Mouse (Mus musculus): ENCODE data around the gene Stab1. TPM values are rescaled to one million over a fixed set of nuclear protein-coding genes. Genes with fewer than 3 reads are reported as not detected.

Gene Stab1
- total and polyA plus RNA-seq, 3 experiments: 0.44 TPM; not detected in 2

DNA sequence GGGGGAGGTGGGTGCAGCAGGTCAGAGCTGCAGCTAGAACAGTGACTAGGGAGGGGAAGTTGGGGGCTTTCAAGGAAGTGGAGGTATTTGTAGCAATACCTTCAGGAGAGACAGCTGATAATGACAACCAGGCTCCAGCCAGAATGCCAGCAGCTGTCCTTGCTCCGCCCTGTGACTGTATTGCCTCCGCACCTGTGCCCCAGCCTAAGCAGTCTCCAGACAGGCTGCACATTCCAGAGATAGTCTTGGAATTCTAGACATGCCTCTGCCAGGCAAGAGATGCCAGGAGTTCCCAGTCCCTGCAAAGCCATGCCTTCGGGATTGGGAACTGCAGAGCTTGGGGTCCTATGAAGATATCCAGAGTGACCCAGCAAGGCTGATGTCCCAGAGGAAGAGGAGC lies 44.1 kb upstream of the Stab1 start:
- H3K4me1 ChIP-seq (ENCODE audit: insufficient read depth, low read depth, low read length): peaks cover 13% of the 10 kb centered on the region
- TF ChIP-seq TAL1 (conservative IDR thresholded peaks at IDR 0.05; ENCODE audit: low read depth, low read length) (no peak), GATA1 (IDR thresholded peaks at IDR 0.05; ENCODE audit: borderline replicate concordance, low read length) (no peak), GATA2 (IDR thresholded peaks at IDR 0.05; ENCODE audit: borderline replicate concordance, low read depth, low read length) (no peak), CTCF (IDR thresholded peaks at IDR 0.05; ENCODE audit: low read depth, low read length) (no peak), POLR2AphosphoS5 (IDR thresholded peaks at IDR 0.05; ENCODE audit: insufficient replicate concordance, low read depth, low read length) (no peak)
- DNase-seq (ENCODE audit: low spot score): no peak
- no peaks in the 10 kb centered on the region for H3K9me3 ChIP-seq (replicated peaks)
- H3K27me3 ChIP-seq (ENCODE audit: insufficient read depth, low read length): peaks cover 74% of the 10 kb centered on the region
- H3K36me3 ChIP-seq (replicated peaks): no peaks in the 10 kb centered on the region
- H3K4me3 ChIP-seq (ENCODE audit: low read depth, low read length): no peak overlapping the region
- ATAC-seq (ENCODE audit: extremely low read depth, insufficient number of reproducible peaks, low FRiP score, poor library complexity, severe bottlenecking): no peak

DNA sequence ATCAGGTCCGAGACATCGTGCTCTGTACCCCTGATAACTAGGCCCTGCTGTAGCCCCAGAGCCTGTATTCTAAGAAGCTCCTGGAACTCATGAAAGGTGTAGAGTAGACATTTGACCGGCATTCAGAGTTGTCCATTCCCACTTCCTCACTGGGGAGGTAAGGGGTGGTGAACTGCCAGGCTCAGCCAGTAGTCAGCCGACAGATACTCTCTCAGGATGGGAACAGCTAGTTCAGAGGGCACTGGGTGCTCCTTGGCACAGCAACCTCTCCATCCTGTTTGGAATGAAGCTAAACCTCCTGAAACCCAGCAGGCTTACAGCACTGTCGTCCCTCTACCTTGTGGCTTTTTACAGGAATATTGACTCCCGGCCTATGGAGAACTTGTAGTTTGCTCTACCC lies 43.4 kb upstream of the Stab1 start:
- no peak for ATAC-seq (ENCODE audit: extremely low read depth, insufficient number of reproducible peaks, low FRiP score, poor library complexity, severe bottlenecking)
- no peak for DNase-seq (ENCODE audit: low spot score)
- no peak for TF ChIP-seq POLR2AphosphoS5 (IDR thresholded peaks at IDR 0.05; ENCODE audit: insufficient replicate concordance, low read depth, low read length)
- TF ChIP-seq TAL1 (conservative IDR thresholded peaks at IDR 0.05; ENCODE audit: low read depth, low read length): no peak
- TF ChIP-seq GATA2 (IDR thresholded peaks at IDR 0.05; ENCODE audit: borderline replicate concordance, low read depth, low read length): no peak
- no peak for TF ChIP-seq CTCF (IDR thresholded peaks at IDR 0.05; ENCODE audit: low read depth, low read length)
- TF ChIP-seq GATA1 (IDR thresholded peaks at IDR 0.05; ENCODE audit: borderline replicate concordance, low read length): no peak
- Histone ChIP-seq H3K36me3 (replicated peaks) (no peaks in the 10 kb centered on the region), H3K4me1 (ENCODE audit: insufficient read depth, low read depth, low read length) (peaks cover 20% of the 10 kb centered on the region), H3K9me3 (replicated peaks) (no peaks in the 10 kb centered on the region), H3K27me3 (ENCODE audit: insufficient read depth, low read length) (peaks cover 70% of the 10 kb centered on the region), H3K4me3 (ENCODE audit: low read depth, low read length) (no peak overlapping the region)

GRCm38 (mm10) chr14:31209133-31209557 lies 40.7 kb upstream of the Stab1 start:
- Histone ChIP-seq H3K36me3 (replicated peaks) (peaks cover 12% of the 10 kb centered on the region), H3K27me3 (ENCODE audit: insufficient read depth, low read length) (peaks cover 48% of the 10 kb centered on the region), H3K4me3 (ENCODE audit: low read depth, low read length) (no peak overlapping the region), H3K4me1 (ENCODE audit: insufficient read depth, low read depth, low read length) (peaks cover 36% of the 10 kb centered on the region), H3K9me3 (replicated peaks) (no peaks in the 10 kb centered on the region)
- ATAC-seq (ENCODE audit: extremely low read depth, insufficient number of reproducible peaks, low FRiP score, poor library complexity, severe bottlenecking) (no peak), DNase-seq (ENCODE audit: low spot score) (no peak)
- no peak for TF ChIP-seq CTCF (IDR thresholded peaks at IDR 0.05; ENCODE audit: low read depth, low read length)
- no peak for TF ChIP-seq POLR2AphosphoS5 (IDR thresholded peaks at IDR 0.05; ENCODE audit: insufficient replicate concordance, low read depth, low read length)
- no peak for TF ChIP-seq TAL1 (conservative IDR thresholded peaks at IDR 0.05; ENCODE audit: low read depth, low read length)
- TF ChIP-seq GATA1 (IDR thresholded peaks at IDR 0.05; ENCODE audit: borderline replicate concordance, low read length): no peak
- TF ChIP-seq GATA2 (IDR thresholded peaks at IDR 0.05; ENCODE audit: borderline replicate concordance, low read depth, low read length): no peak

DNA sequence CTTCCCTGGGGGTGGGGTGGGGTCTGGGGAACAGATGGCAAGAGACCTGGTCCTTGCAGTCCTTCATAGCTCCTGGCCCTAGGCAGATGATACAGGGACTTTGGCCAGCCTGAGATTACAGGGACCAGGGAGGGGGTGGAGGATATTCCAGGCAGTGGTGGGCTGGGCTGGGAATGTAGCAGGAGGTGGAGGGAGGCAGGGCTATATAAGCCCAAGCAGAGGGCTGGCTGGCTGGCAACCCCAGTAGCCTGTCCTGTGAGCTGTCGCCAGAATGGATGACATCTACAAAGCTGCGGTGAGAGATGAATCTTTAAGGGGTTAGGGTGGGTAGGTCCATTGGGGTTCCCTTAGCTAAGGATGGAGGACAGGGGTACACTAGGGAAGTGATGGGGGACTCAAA lies 39.6 kb upstream of the Stab1 start, which contains the start of gene Tnnc1:
Gene Tnnc1 (plus strand): TSS at position 229 of the 400 bp plus-strand sequence.
- Histone ChIP-seq H3K27me3 (ENCODE audit: insufficient read depth, low read length) (peaks cover 39% of the 10 kb centered on the region), H3K4me1 (ENCODE audit: insufficient read depth, low read depth, low read length) (peaks cover 39% of the 10 kb centered on the region), H3K9me3 (replicated peaks) (no peaks in the 10 kb centered on the region), H3K36me3 (replicated peaks) (peaks cover 22% of the 10 kb centered on the region), H3K4me3 (ENCODE audit: low read depth, low read length) (peak within 1 kb of the TSS; percentile 81)
- TF ChIP-seq CTCF (IDR thresholded peaks at IDR 0.05; ENCODE audit: low read depth, low read length): no peak
- TF ChIP-seq POLR2AphosphoS5 (IDR thresholded peaks at IDR 0.05; ENCODE audit: insufficient replicate concordance, low read depth, low read length): no peak
- no peak for TF ChIP-seq GATA2 (IDR thresholded peaks at IDR 0.05; ENCODE audit: borderline replicate concordance, low read depth, low read length)
- TF ChIP-seq TAL1 (conservative IDR thresholded peaks at IDR 0.05; ENCODE audit: low read depth, low read length): no peak
- no peak for TF ChIP-seq GATA1 (IDR thresholded peaks at IDR 0.05; ENCODE audit: borderline replicate concordance, low read length)
- DNase-seq (ENCODE audit: low spot score): no peak
- ATAC-seq (ENCODE audit: extremely low read depth, insufficient number of reproducible peaks, low FRiP score, poor library complexity, severe bottlenecking): no peak

DNA sequence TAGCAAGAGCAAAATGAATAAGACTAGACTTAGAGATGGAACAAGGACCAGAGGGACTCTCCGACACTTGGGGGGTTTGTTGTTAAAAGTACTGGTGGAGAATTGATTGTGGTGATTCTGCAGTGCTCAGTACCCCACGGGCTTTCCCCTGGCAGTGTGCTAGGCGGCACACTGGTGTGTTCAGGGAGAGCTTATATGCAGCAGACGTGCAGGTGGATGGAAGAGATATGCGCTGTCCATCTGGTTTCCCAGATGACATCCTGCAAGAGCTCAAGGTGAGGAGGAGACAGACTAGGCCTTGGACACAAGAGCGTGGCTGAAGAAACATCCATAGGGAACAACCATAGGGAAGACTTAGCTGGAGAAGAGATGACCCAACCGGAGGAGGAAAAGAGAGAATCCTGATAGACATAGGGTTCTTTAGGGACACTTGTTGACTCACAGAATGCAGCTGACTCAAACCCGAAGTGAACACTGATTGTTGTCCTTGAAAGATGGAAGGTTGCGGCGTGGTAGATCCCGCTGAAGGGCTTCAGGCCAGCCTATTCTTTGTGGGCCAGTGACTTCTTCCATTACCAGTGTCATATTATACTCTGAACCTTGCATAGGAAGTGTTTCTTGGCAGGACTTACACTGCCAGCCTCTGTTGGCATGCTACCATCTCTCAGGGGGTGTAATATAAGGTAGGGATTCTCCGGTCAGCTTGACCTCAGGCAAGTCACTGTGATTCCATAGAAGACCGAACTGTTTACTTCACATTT lies 38.8 kb upstream of the Stab1 start:
- ATAC-seq (ENCODE audit: extremely low read depth, insufficient number of reproducible peaks, low FRiP score, poor library complexity, severe bottlenecking) (0 out of 2 replicates have a peak, but pooled peaks have one; percentile 31), DNase-seq (ENCODE audit: low spot score) (peak; percentile 33)
- H3K4me3 ChIP-seq (ENCODE audit: low read depth, low read length): peak overlapping the region; percentile 81
- H3K4me1 ChIP-seq (ENCODE audit: insufficient read depth, low read depth, low read length): peaks cover 42% of the 10 kb centered on the region
- H3K27me3 ChIP-seq (ENCODE audit: insufficient read depth, low read length): peaks cover 30% of the 10 kb centered on the region
- TF ChIP-seq POLR2AphosphoS5 (IDR thresholded peaks at IDR 0.05; ENCODE audit: insufficient replicate concordance, low read depth, low read length): no peak
- peak; percentile 68 for TF ChIP-seq TAL1 (conservative IDR thresholded peaks at IDR 0.05; ENCODE audit: low read depth, low read length)
- peaks cover 30% of the 10 kb centered on the region for H3K36me3 ChIP-seq (replicated peaks)
- no peaks in the 10 kb centered on the region for H3K9me3 ChIP-seq (replicated peaks)

GRCm38 (mm10) chr14:31206472-31206981 lies 38.1 kb upstream of the Stab1 start:
- ATAC-seq (ENCODE audit: extremely low read depth, insufficient number of reproducible peaks, low FRiP score, poor library complexity, severe bottlenecking): peak; percentile 66
- Histone ChIP-seq H3K27me3 (ENCODE audit: insufficient read depth, low read length) (peaks cover 23% of the 10 kb centered on the region), H3K4me3 (ENCODE audit: low read depth, low read length) (peak overlapping the region; percentile 81), H3K36me3 (replicated peaks) (peaks cover 38% of the 10 kb centered on the region), H3K4me1 (ENCODE audit: insufficient read depth, low read depth, low read length) (peaks cover 46% of the 10 kb centered on the region), H3K9me3 (replicated peaks) (no peaks in the 10 kb centered on the region)
- peak; percentile 96 for DNase-seq (ENCODE audit: low spot score)
- TF ChIP-seq GATA1 (IDR thresholded peaks at IDR 0.05; ENCODE audit: borderline replicate concordance, low read length): no peak
- TF ChIP-seq POLR2AphosphoS5 (IDR thresholded peaks at IDR 0.05; ENCODE audit: insufficient replicate concordance, low read depth, low read length): no peak
- no peak for TF ChIP-seq GATA2 (IDR thresholded peaks at IDR 0.05; ENCODE audit: borderline replicate concordance, low read depth, low read length)
- no peak for TF ChIP-seq TAL1 (conservative IDR thresholded peaks at IDR 0.05; ENCODE audit: low read depth, low read length)
- no peak for TF ChIP-seq CTCF (IDR thresholded peaks at IDR 0.05; ENCODE audit: low read depth, low read length)

Measured in G1E (cell line).